Mouse (Mus musculus) lung, postnatal 10 days (tissue): Measurements from ENCODE around the gene Mns1.
"Not testable (repeated sequence)": the region's sequence is repeated elsewhere in the genome, so short reads cannot be mapped to it uniquely, and the experiment has no call there.

ENCODE experiments used
- DNase-seq: peaks from one replicate; pipeline ENCODE4 v3.0.0; 2021

Mns1 gene

GRCm38 (mm10) chr9:72427861-72428260 is 9.9 kb upstream of the Mns1 start:
- DNase-seq: no peak

GRCm38 (mm10) chr9:72434876-72435275 is 2.9 kb upstream of the Mns1 start:
- no peak for DNase-seq

GRCm38 (mm10) chr9:72438749-72439148 is 938 bp downstream of the Mns1 start:
- DNase-seq: no peak

GRCm38 (mm10) chr9:72440358-72440757 is 2.5 kb downstream of the Mns1 start:
- no peak for DNase-seq

GRCm38 (mm10) chr9:72440948-72441926 is 3.4 kb downstream of the Mns1 start:
- no peak for DNase-seq

- no peak for DNase-seq
These were observed 4.3 kb downstream of the Mns1 start for GRCm38 (mm10) chr9:72441927-72442715.

GRCm38 (mm10) chr9:72448026-72448425 is 10.2 kb downstream of the Mns1 start:
- DNase-seq: peak; percentile 80

GRCm38 (mm10) chr9:72449367-72449766 is 11.6 kb downstream of the Mns1 start:
- DNase-seq: peak; percentile 32

- no peak for DNase-seq
These were observed 12.0 kb downstream of the Mns1 start for GRCm38 (mm10) chr9:72449841-72450240.

- DNase-seq: no peak
These were observed 12.6 kb downstream of the Mns1 start for GRCm38 (mm10) chr9:72450363-72450762.

- DNase-seq: no peak
These were observed 13.3 kb downstream of the Mns1 start for GRCm38 (mm10) chr9:72451111-72451510.

- not testable (repeated sequence) for DNase-seq
These were observed 16.5 kb downstream of the Mns1 start for GRCm38 (mm10) chr9:72454281-72454680.

- DNase-seq: no peak
These were observed 18.6 kb downstream of the Mns1 start for GRCm38 (mm10) chr9:72456374-72456773.

GRCm38 (mm10) chr9:72458233-72458632 is 20.4 kb downstream of the Mns1 start:
- peak; percentile 79 for DNase-seq

GRCm38 (mm10) chr9:72459703-72460102 is 21.9 kb downstream of the Mns1 start:
- DNase-seq: no peak

GRCm38 (mm10) chr9:72460767-72461166 is 23.0 kb downstream of the Mns1 start:
- no peak for DNase-seq

- DNase-seq: no peak
These were observed 24.6 kb downstream of the Mns1 start for GRCm38 (mm10) chr9:72462427-72462826.

GRCm38 (mm10) chr9:72464806-72465205 is 27.0 kb downstream of the Mns1 start:
- no peak for DNase-seq

- DNase-seq: no peak
These were observed 28.0 kb downstream of the Mns1 start for GRCm38 (mm10) chr9:72465754-72466181.

- peak; percentile 47 for DNase-seq
These were observed 30.0 kb downstream of the Mns1 start for GRCm38 (mm10) chr9:72467551-72468407.

- DNase-seq: no peak
These were observed 30.8 kb downstream of the Mns1 start for GRCm38 (mm10) chr9:72468616-72469015.

GRCm38 (mm10) chr9:72469851-72470250 is 32.0 kb downstream of the Mns1 start:
- DNase-seq: no peak

- DNase-seq: no peak
These were observed 37.7 kb downstream of the Mns1 start for GRCm38 (mm10) chr9:72475511-72475910.
